Mouse (Mus musculus) heart, postnatal 0 days (tissue): ENCODE measurements around the gene Cops7b.

Experiments used
- CTCF ChIP-seq: IDR thresholded peaks from 2 replicates; pipeline ENCODE4 v1.5.1; 2016; ENCODE audit warnings: antibody characterized with exemption, control low read depth, low read depth
- EP300 ChIP-seq: IDR thresholded peaks from 2 replicates; pipeline ENCODE4 v1.6.1; 2016; ENCODE audit warnings: antibody characterized with exemption, low read depth

DNA sequence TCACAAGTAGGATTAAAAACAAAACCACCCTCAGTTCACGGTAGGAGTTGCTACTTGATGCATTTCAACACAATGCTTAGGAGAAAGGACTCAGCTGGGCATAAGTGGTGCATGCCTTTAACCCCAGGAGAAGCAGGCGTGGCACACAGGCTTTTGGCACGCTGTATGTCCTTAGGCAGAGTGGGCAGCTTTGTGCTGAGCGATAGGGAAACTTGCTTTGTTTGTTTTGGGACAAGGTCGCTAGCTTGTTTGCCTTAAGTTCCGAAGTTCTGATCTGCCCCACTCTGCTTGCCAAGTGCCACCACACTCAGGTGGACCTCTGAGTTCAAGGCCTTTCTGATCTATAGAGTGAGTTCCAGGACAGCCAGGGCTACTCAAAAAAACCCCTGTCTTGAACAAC is 12.6 kb downstream of the Cops7b start:
- no peak for TF ChIP-seq CTCF
- TF ChIP-seq EP300: no peak
